Mouse (Mus musculus) macrophage (primary cell): ENCODE measurements around the gene Ltbp1. TPM values are rescaled to one million over a fixed set of nuclear protein-coding genes. Genes with fewer than 3 reads are reported as not detected.

Experiments used
- H3K27ac ChIP-seq: fragments of 350-480 bp; formaldehyde crosslinking; 2 replicates; pipeline ENCODE4 v1.9.0; 2021
- H3K36me3 ChIP-seq: fragments of 350-480 bp; formaldehyde crosslinking; 2 replicates; pipeline ENCODE4 v1.9.0; 2021; ENCODE audit errors: inconsistent target
- H3K4me3 ChIP-seq: fragments of 350-480 bp; formaldehyde crosslinking; 2 replicates; pipeline ENCODE4 v1.9.0; 2021; ENCODE audit errors: inconsistent target
- H3K79me2 ChIP-seq: fragments of 350-480 bp; formaldehyde crosslinking; 2 replicates; pipeline ENCODE4 v1.9.0; 2021; ENCODE audit errors: inconsistent target
- WGBS: methylation state at CpG from one replicate; pipeline ENCODE4 v1.1.7; 2026; ENCODE audit warnings: inconsistent platforms; ENCODE audit not compliant: missing documents; 5-methylcytosine and 5-hydroxymethylcytosine counted together
- polyA plus RNA-seq: library from polyadenylated mRNA; stranded (reverse); fragments of 250-400 nt; gene quantifications from 3 replicates; pipeline ENCODE4 v1.2.4, GENCODE M21; 2018; ENCODE audit warnings: inconsistent platforms

Gene Ltbp1
- polyA plus RNA-seq, 1 experiment from 2014 or later: 0.23 TPM

- WGBS: 87% methylated on average over 3 of the region's 3 CpGs
- H3K4me3 ChIP-seq: no peak overlapping the region
- H3K27ac ChIP-seq: no peak overlapping the region
- H3K36me3 ChIP-seq: no peaks in the 10 kb centered on the region
- no peaks in the 10 kb centered on the region for H3K79me2 ChIP-seq
Observed at GRCm38 (mm10) chr17:75293725-75294124, 288.4 kb downstream of the Ltbp1 start.

- H3K36me3 ChIP-seq: no peaks in the 10 kb centered on the region
- H3K79me2 ChIP-seq: no peaks in the 10 kb centered on the region
- WGBS: 81% methylated on average over 4 of the region's 4 CpGs
- H3K27ac ChIP-seq: no peak overlapping the region
- H3K4me3 ChIP-seq: no peak overlapping the region
Observed at GRCm38 (mm10) chr17:75300908-75301307, 295.5 kb downstream of the Ltbp1 start.

GRCm38 (mm10) chr17:75304807-75305420 is 299.5 kb downstream of the Ltbp1 start:
- H3K79me2 ChIP-seq: no peaks in the 10 kb centered on the region
- WGBS: 100% methylated on average over 1 of the region's 1 CpGs
- no peak overlapping the region for H3K27ac ChIP-seq
- H3K36me3 ChIP-seq: no peaks in the 10 kb centered on the region
- no peak overlapping the region for H3K4me3 ChIP-seq

GRCm38 (mm10) chr17:75305714-75306113 is 300.3 kb downstream of the Ltbp1 start:
- no peak overlapping the region for H3K4me3 ChIP-seq
- 100% methylated on average over 1 of the region's 1 CpGs for WGBS
- H3K27ac ChIP-seq: no peak overlapping the region
- no peaks in the 10 kb centered on the region for H3K79me2 ChIP-seq
- H3K36me3 ChIP-seq: no peaks in the 10 kb centered on the region

- H3K4me3 ChIP-seq: no peak overlapping the region
- no peaks in the 10 kb centered on the region for H3K79me2 ChIP-seq
- 91% methylated on average over 18 of the region's 18 CpGs for WGBS
- no peak overlapping the region for H3K27ac ChIP-seq
- no peaks in the 10 kb centered on the region for H3K36me3 ChIP-seq
Observed at GRCm38 (mm10) chr17:75307070-75308011, 302.0 kb downstream of the Ltbp1 start.

GRCm38 (mm10) chr17:75317106-75317505 is 311.7 kb downstream of the Ltbp1 start:
- WGBS: 96% methylated on average over 4 of the region's 4 CpGs
- no peak overlapping the region for H3K4me3 ChIP-seq
- no peaks in the 10 kb centered on the region for H3K36me3 ChIP-seq
- no peak overlapping the region for H3K27ac ChIP-seq
- no peaks in the 10 kb centered on the region for H3K79me2 ChIP-seq

- H3K36me3 ChIP-seq: no peaks in the 10 kb centered on the region
- 90% methylated on average over 5 of the region's 5 CpGs for WGBS
- no peak overlapping the region for H3K4me3 ChIP-seq
- no peak overlapping the region for H3K27ac ChIP-seq
- no peaks in the 10 kb centered on the region for H3K79me2 ChIP-seq
Observed at GRCm38 (mm10) chr17:75323229-75323628, 317.9 kb downstream of the Ltbp1 start.

GRCm38 (mm10) chr17:75323766-75324165 is 318.4 kb downstream of the Ltbp1 start:
- no peak overlapping the region for H3K27ac ChIP-seq
- H3K36me3 ChIP-seq: no peaks in the 10 kb centered on the region
- WGBS: 94% methylated on average over 10 of the region's 10 CpGs
- no peaks in the 10 kb centered on the region for H3K79me2 ChIP-seq
- H3K4me3 ChIP-seq: no peak overlapping the region

- Histone ChIP-seq H3K4me3 (no peak overlapping the region), H3K27ac (no peak overlapping the region), H3K36me3 (no peaks in the 10 kb centered on the region), H3K79me2 (no peaks in the 10 kb centered on the region)
- 76% methylated on average over 10 of the region's 10 CpGs for WGBS
Observed at GRCm38 (mm10) chr17:75328102-75328639, 322.8 kb downstream of the Ltbp1 start.

- no peaks in the 10 kb centered on the region for H3K36me3 ChIP-seq
Observed at GRCm38 (mm10) chr17:75330366-75330765, 325.0 kb downstream of the Ltbp1 start.

GRCm38 (mm10) chr17:75331421-75331951 is 326.1 kb downstream of the Ltbp1 start:
- H3K36me3 ChIP-seq: no peaks in the 10 kb centered on the region

More at GRCm38 (mm10) chr17:75330366-75330765, 325.0 kb downstream of the Ltbp1 start:
- H3K79me2 ChIP-seq: no peaks in the 10 kb centered on the region
- no peak overlapping the region for H3K27ac ChIP-seq
- no peak overlapping the region for H3K4me3 ChIP-seq
- 91% methylated on average over 6 of the region's 6 CpGs for WGBS

GRCm38 (mm10) chr17:75332289-75332688 is 326.9 kb downstream of the Ltbp1 start:
- no peaks in the 10 kb centered on the region for H3K36me3 ChIP-seq
- no peaks in the 10 kb centered on the region for H3K79me2 ChIP-seq
- no peak overlapping the region for H3K27ac ChIP-seq
- WGBS: over 99% methylated on average over 6 of the region's 6 CpGs
- H3K4me3 ChIP-seq: no peak overlapping the region

More at GRCm38 (mm10) chr17:75331421-75331951, 326.1 kb downstream of the Ltbp1 start:
- 98% methylated on average over 6 of the region's 6 CpGs for WGBS
- Histone ChIP-seq H3K27ac (no peak overlapping the region), H3K79me2 (no peaks in the 10 kb centered on the region), H3K4me3 (no peak overlapping the region)

GRCm38 (mm10) chr17:75333011-75333410 is 327.6 kb downstream of the Ltbp1 start:
- Histone ChIP-seq H3K27ac (no peak overlapping the region), H3K4me3 (no peak overlapping the region), H3K36me3 (no peaks in the 10 kb centered on the region), H3K79me2 (no peaks in the 10 kb centered on the region)
- 86% methylated on average over 9 of the region's 9 CpGs for WGBS

- 63% methylated on average over 13 of the region's 13 CpGs for WGBS
- no peaks in the 10 kb centered on the region for H3K36me3 ChIP-seq
Observed at GRCm38 (mm10) chr17:75333759-75334158, 328.4 kb downstream of the Ltbp1 start.

GRCm38 (mm10) chr17:75335649-75336048 is 330.3 kb downstream of the Ltbp1 start:
- Histone ChIP-seq H3K27ac (no peak overlapping the region), H3K36me3 (no peaks in the 10 kb centered on the region), H3K79me2 (no peaks in the 10 kb centered on the region), H3K4me3 (no peak overlapping the region)
- WGBS: 59% methylated on average over 9 of the region's 9 CpGs

More at GRCm38 (mm10) chr17:75333759-75334158, 328.4 kb downstream of the Ltbp1 start:
- H3K79me2 ChIP-seq: no peaks in the 10 kb centered on the region
- no peak overlapping the region for H3K27ac ChIP-seq
- no peak overlapping the region for H3K4me3 ChIP-seq
